ENCODE assay signal across 8 mouse cellular contexts in genomic region chr2:161109398-161109821, GRCm38 (mm10). TPM values are rescaled to one million over a fixed set of nuclear protein-coding genes. Genes with fewer than 3 reads are reported as not detected.
DNase-seq lines count a peak whose midpoint lies in the region; ATAC-seq and TF ChIP-seq lines count a peak whose summit lies in the region.

No protein-coding gene starts in this region.

- H3K36me3 ChIP-seq in forebrain, embryonic 14.5 days (ENCODE audit: control insufficient read depth, insufficient read depth, low read length): no peaks in the 10 kb centered on the region
- no peaks in the 10 kb centered on the region for H3K36me3 ChIP-seq in liver, postnatal 0 days (replicated peaks; ENCODE audit: insufficient read depth, low read length)

- H3K4me2 ChIP-seq in forebrain, embryonic 14.5 days (ENCODE audit: low read length): peak overlapping the region; percentile 61
- peak overlapping the region; percentile 98 for H3K4me2 ChIP-seq in liver, postnatal 0 days (ENCODE audit: low read depth, low read length)

- no peaks in the 10 kb centered on the region for H3K27me3 ChIP-seq in forebrain, embryonic 14.5 days (replicated peaks; ENCODE audit: control insufficient read depth, insufficient read depth, low read length)
- no peaks in the 10 kb centered on the region for H3K27me3 ChIP-seq in liver, postnatal 0 days (ENCODE audit: insufficient read depth, low read length)

- WGBS in bone marrow, adult 2 months: 1% methylated on average over 26 of the region's 26 CpGs
- WGBS in forebrain, embryonic 14.5 days: under 1% methylated on average over 26 of the region's 26 CpGs
- WGBS in liver, postnatal 0 days (ENCODE audit: insufficient replicate concordance): 1% methylated on average over 24 of the region's 26 CpGs

- peak overlapping the region; percentile 56 for H3K4me3 ChIP-seq in bone marrow, adult 2 months (replicated peaks; ENCODE audit: control insufficient read depth, low read depth, low read length)
- peak overlapping the region; percentile 94 for H3K4me3 ChIP-seq in forebrain, embryonic 14.5 days (ENCODE audit: low read depth, low read length)
- H3K4me3 ChIP-seq in liver, postnatal 0 days (ENCODE audit: low read depth, low read length): peak overlapping the region; percentile 72

- ATAC-seq in forebrain, embryonic 14.5 days: peak; percentile 26; the same call in 1 of the 2 replicates
- ATAC-seq in liver, postnatal 0 days: peak; percentile 0; the same call in 1 of the 2 replicates
- ATAC-seq in megakaryocyte progenitor cell, adult 5-6 weeks (replicated peaks; ENCODE audit: poor library complexity): no peak

- peak; percentile 56 for DNase-seq in layer of hippocampus, adult 9-11 months
- no peak for DNase-seq in layer of hippocampus, postnatal 10 days (ENCODE audit: low spot score in 2 of 2)
- DNase-seq in forebrain, embryonic 14.5 days (ENCODE audit: low spot score): peak; percentile 61
- DNase-seq in liver, postnatal 0 days: no peak
- DNase-seq in kidney, adult 8-10 months: no peak
- no peak for DNase-seq in retina, postnatal 1 day

- no peak for TF ChIP-seq CTCF in bone marrow, adult 2 months (IDR thresholded peaks at IDR 0.05; ENCODE audit: control insufficient read depth, insufficient read depth, low read length)
- TF ChIP-seq CTCF in liver, postnatal 0 days (IDR thresholded peaks at IDR 0.05; ENCODE audit: low read depth): 0 out of 2 replicates have a peak, but pooled peaks have one; percentile 8

- no peak for TF ChIP-seq POLR2A in bone marrow, adult 2 months (IDR thresholded peaks at IDR 0.05; ENCODE audit: borderline replicate concordance, control insufficient read depth, low read depth, low read length)

- H3K9me3 ChIP-seq in forebrain, embryonic 14.5 days (replicated peaks; ENCODE audit: control insufficient read depth, low read length): no peaks in the 10 kb centered on the region
- H3K9me3 ChIP-seq in liver, postnatal 0 days (ENCODE audit: low read length): no peaks in the 10 kb centered on the region

- H3K27ac ChIP-seq in bone marrow, adult 2 months (ENCODE audit: control insufficient read depth, insufficient read depth, low read depth, low read length, poor library complexity): no peak overlapping the region
- peak overlapping the region; percentile 68; the same call in 1 of the 2 replicates for H3K27ac ChIP-seq in forebrain, embryonic 14.5 days (ENCODE audit: low read depth, low read length)
- H3K27ac ChIP-seq in liver, postnatal 0 days (ENCODE audit: low read depth): no peak overlapping the region

- H3K9ac ChIP-seq in forebrain, embryonic 14.5 days (ENCODE audit: low read length): peak overlapping the region; percentile 72
- peak overlapping the region; percentile 48 for H3K9ac ChIP-seq in liver, postnatal 0 days (replicated peaks)

- H3K4me1 ChIP-seq in bone marrow, adult 2 months (ENCODE audit: control insufficient read depth, insufficient read depth, low read length): no peaks in the 10 kb centered on the region
- H3K4me1 ChIP-seq in forebrain, embryonic 14.5 days (ENCODE audit: control insufficient read depth, insufficient read depth, low read length): peaks cover 14% of the 10 kb centered on the region
- peaks cover 8% of the 10 kb centered on the region for H3K4me1 ChIP-seq in liver, postnatal 0 days (ENCODE audit: insufficient read depth)

- TF ChIP-seq EP300 in liver, postnatal 0 days (IDR thresholded peaks at IDR 0.05; ENCODE audit: low read depth): no peak

RNA-seq across cellular contexts. Expression of gene Chd6, which starts 0.5 kb away (rescaled TPM):
- total RNA-seq in layer of hippocampus, postnatal 10 days (2021): 10 to 100 TPM; 55.9 to 63.9 TPM
- polyA plus RNA-seq in bone marrow, adult 2 months (2011; ENCODE audit: insufficient read depth, insufficient read length, low replicate concordance, missing spikeins): 21.7 and 22.2 TPM in 2 replicates
- 25.5 and 32.9 TPM in 2 replicates for polyA plus RNA-seq in forebrain, embryonic 14.5 days (2014; fragmentation: Nextera tagmentation; extraction: Ambion mirVana)
- 4.0 and 4.6 TPM in 2 replicates for polyA plus RNA-seq in liver, postnatal 0 days (2015; fragmentation: Nextera tagmentation; extraction: Ambion mirVana)
- 27.3 and 38.9 TPM in 2 replicates for total RNA-seq in megakaryocyte progenitor cell, adult 5-6 weeks (2015)
- 24.5 and 40.9 TPM in 2 replicates for total RNA-seq in megakaryocyte progenitor cell, adult 5-6 weeks (2017)

Comparison
In these comparisons a context has a peak if more than half of its experiments do, and no peak if none do; other contexts are left out.
1. DNase-seq: peak in layer of hippocampus, adult 9-11 months (single experiment) and forebrain, embryonic 14.5 days (single experiment); none in layer of hippocampus, postnatal 10 days (0 of 2), liver, postnatal 0 days (single experiment), kidney, adult 8-10 months (0 of 2) and retina, postnatal 1 day (single experiment).
2. Peak in every context shown above with its lines, with median percentiles within 50 percentile points of each other: H3K4me3 ChIP-seq.